8 mouse cellular contexts compared by ENCODE assay signal in genomic region chr6:115823850-115824464, GRCm38 (mm10). TPM values are rescaled to one million over a fixed set of nuclear protein-coding genes. Genes with fewer than 3 reads are reported as not detected.
DNase-seq lines count a peak whose midpoint lies in the region; ATAC-seq lines count a peak whose summit lies in the region.
"Not testable (repeated sequence)": the region's sequence is repeated elsewhere in the genome, so short reads cannot be mapped to it uniquely, and the experiment has no call there.

No protein-coding gene starts in this region.

- H3K27me3 ChIP-seq in embryonic facial prominence, embryonic 11.5 days (ENCODE audit: control insufficient read depth, insufficient read depth, low read length); heart, embryonic 12.5 days (replicated peaks); liver, embryonic 12.5 days (replicated peaks); midbrain, embryonic 14.5 days (ENCODE audit: control insufficient read depth, insufficient read depth, low read length): not testable (repeated sequence)

- 0 out of 2 replicates have a peak overlapping the region, but pooled peaks have one; percentile 1 for H3K4me3 ChIP-seq in embryonic facial prominence, embryonic 11.5 days (ENCODE audit: low read depth, low read length)
- peak overlapping the region; percentile 27 for H3K4me3 ChIP-seq in heart, embryonic 12.5 days
- H3K4me3 ChIP-seq in liver, embryonic 12.5 days = peak overlapping the region; percentile 35
- H3K4me3 ChIP-seq in midbrain, embryonic 14.5 days (replicated peaks; ENCODE audit: low read depth, low read length) = not testable (repeated sequence)

- H3K4me2 ChIP-seq in embryonic facial prominence, embryonic 11.5 days (ENCODE audit: low read depth, low read length) = not testable (repeated sequence)
- H3K4me2 ChIP-seq in heart, embryonic 12.5 days = peak overlapping the region; percentile 55
- H3K4me2 ChIP-seq in liver, embryonic 12.5 days = peak overlapping the region; percentile 63
- peak overlapping the region; percentile 32 for H3K4me2 ChIP-seq in midbrain, embryonic 14.5 days (ENCODE audit: low read length)

- H3K9ac ChIP-seq in embryonic facial prominence, embryonic 11.5 days (replicated peaks; ENCODE audit: low read length); heart, embryonic 12.5 days; midbrain, embryonic 14.5 days (replicated peaks; ENCODE audit: low read length): not testable (repeated sequence)
- H3K9ac ChIP-seq in liver, embryonic 12.5 days = peak overlapping the region; percentile 39; the same call in 1 of the 2 replicates

- H3K4me1 ChIP-seq in embryonic facial prominence, embryonic 11.5 days (ENCODE audit: control insufficient read depth, insufficient read depth, low read length); heart, embryonic 12.5 days (replicated peaks); midbrain, embryonic 14.5 days (ENCODE audit: control insufficient read depth, insufficient read depth, low read length): not testable (repeated sequence)
- H3K4me1 ChIP-seq in liver, embryonic 12.5 days = peaks cover 44% of the 10 kb centered on the region

- not testable (repeated sequence) for H3K36me3 ChIP-seq in embryonic facial prominence, embryonic 11.5 days (replicated peaks; ENCODE audit: control insufficient read depth, insufficient read depth, low read depth, low read length); heart, embryonic 12.5 days; liver, embryonic 12.5 days; midbrain, embryonic 14.5 days (ENCODE audit: control insufficient read depth, insufficient read depth, low read length)

- ATAC-seq in embryonic facial prominence, embryonic 11.5 days (replicated peaks; ENCODE audit: insufficient number of reproducible peaks, low FRiP score, low TSS enrichment, low read depth) = peak; percentile 94
- peak; percentile 94 for ATAC-seq in heart, embryonic 12.5 days (ENCODE audit: insufficient number of reproducible peaks, low FRiP score)
- peak; percentile 94 for ATAC-seq in liver, embryonic 12.5 days
- peak; percentile 48; the same call in 1 of the 2 replicates for ATAC-seq in midbrain, embryonic 14.5 days (ENCODE audit: low FRiP score, low TSS enrichment)

- not testable (repeated sequence) for H3K27ac ChIP-seq in embryonic facial prominence, embryonic 11.5 days (replicated peaks; ENCODE audit: low read depth, low read length); midbrain, embryonic 14.5 days (replicated peaks; ENCODE audit: low read depth, low read length)
- H3K27ac ChIP-seq in heart, embryonic 12.5 days (ENCODE audit: poor library complexity, severe bottlenecking) = 0 out of 2 replicates have a peak overlapping the region, but pooled peaks have one; percentile 23
- H3K27ac ChIP-seq in liver, embryonic 12.5 days = peak overlapping the region; percentile 61

- H3K9me3 ChIP-seq in embryonic facial prominence, embryonic 11.5 days (replicated peaks; ENCODE audit: control insufficient read depth, low read length); heart, embryonic 12.5 days (replicated peaks); liver, embryonic 12.5 days (replicated peaks); midbrain, embryonic 14.5 days (ENCODE audit: control insufficient read depth, low read length): not testable (repeated sequence)

- 2% methylated on average over 4 of the region's 11 CpGs for WGBS in embryonic facial prominence, embryonic 11.5 days
- WGBS in heart, embryonic 12.5 days = 3% methylated on average over 6 of the region's 11 CpGs
- 1% methylated on average over 6 of the region's 11 CpGs for WGBS in liver, embryonic 12.5 days (ENCODE audit: insufficient replicate concordance)
- WGBS in midbrain, embryonic 14.5 days = 5% methylated on average over 4 of the region's 11 CpGs

- DNase-seq in A20 (ENCODE audit: low read depth, low spot score) = peak; percentile 96
- peak; percentile 79 for DNase-seq in adrenal gland, postnatal 10 days
- DNase-seq in embryonic facial prominence, embryonic 11.5 days (ENCODE audit: low spot score) = peak; percentile 91
- DNase-seq in kidney, adult 11 months = peak; percentile 59
- peak; percentile 75 for DNase-seq in midbrain, embryonic 14.5 days
- peak; percentile 57 to 68 for DNase-seq in spleen, postnatal 14 days (ENCODE audit: low spot score in 2 of 2)

RNA-seq across cellular contexts. Expression of gene Efcab12, which starts 14.3 kb away (rescaled TPM):
- under 1 TPM; 0.57 to 1.00 TPM for total RNA-seq in adrenal gland, postnatal 10 days (2021)
- polyA plus RNA-seq in embryonic facial prominence, embryonic 11.5 days (2014; fragmentation: Nextera tagmentation; extraction: Ambion mirVana) = 0.39 and 1.5 TPM in 2 replicates
- 0.54 and 0.83 TPM in 2 replicates for polyA plus RNA-seq in heart, embryonic 12.5 days (2016; fragmentation: Nextera tagmentation; extraction: Ambion mirVana)
- 0.25 and 0.26 TPM in 2 replicates for polyA plus RNA-seq in liver, embryonic 12.5 days (2016; fragmentation: Nextera tagmentation; extraction: Ambion mirVana)
- polyA plus RNA-seq in midbrain, embryonic 14.5 days (2014; fragmentation: Nextera tagmentation; extraction: Ambion mirVana) = 2.5 and 3.2 TPM in 2 replicates

RNA-seq across cellular contexts. Expression of gene Rpl32, which starts 15.4 kb away (rescaled TPM):
- total RNA-seq in adrenal gland, postnatal 10 days (2021) = 1,000 to 10,000 TPM; 1,305 to 1,319 TPM
- polyA plus RNA-seq in embryonic facial prominence, embryonic 11.5 days (2014; fragmentation: Nextera tagmentation; extraction: Ambion mirVana) = 2,072 and 2,207 TPM in 2 replicates
- polyA plus RNA-seq in heart, embryonic 12.5 days (2016; fragmentation: Nextera tagmentation; extraction: Ambion mirVana) = 1,366 and 1,429 TPM in 2 replicates
- polyA plus RNA-seq in liver, embryonic 12.5 days (2016; fragmentation: Nextera tagmentation; extraction: Ambion mirVana) = 1,876 and 1,897 TPM in 2 replicates
- polyA plus RNA-seq in midbrain, embryonic 14.5 days (2014; fragmentation: Nextera tagmentation; extraction: Ambion mirVana) = 1,221 and 1,292 TPM in 2 replicates

RNA-seq across cellular contexts. Expression of gene Mbd4, which starts 29.2 kb away (rescaled TPM):
- total RNA-seq in adrenal gland, postnatal 10 days (2021) = 1 to 10 TPM; 3.6 to 5.2 TPM
- 22.5 and 24.8 TPM in 2 replicates for polyA plus RNA-seq in embryonic facial prominence, embryonic 11.5 days (2014; fragmentation: Nextera tagmentation; extraction: Ambion mirVana)
- 11.0 and 14.2 TPM in 2 replicates for polyA plus RNA-seq in heart, embryonic 12.5 days (2016; fragmentation: Nextera tagmentation; extraction: Ambion mirVana)
- polyA plus RNA-seq in liver, embryonic 12.5 days (2016; fragmentation: Nextera tagmentation; extraction: Ambion mirVana) = 14.5 and 16.2 TPM in 2 replicates
- polyA plus RNA-seq in midbrain, embryonic 14.5 days (2014; fragmentation: Nextera tagmentation; extraction: Ambion mirVana) = 5.3 and 10.2 TPM in 2 replicates

RNA-seq across cellular contexts. Expression of gene Ift122, which starts 29.3 kb away (rescaled TPM):
- 10 to 100 TPM; 13.4 to 16.0 TPM for total RNA-seq in adrenal gland, postnatal 10 days (2021)
- 25.1 and 27.2 TPM in 2 replicates for polyA plus RNA-seq in embryonic facial prominence, embryonic 11.5 days (2014; fragmentation: Nextera tagmentation; extraction: Ambion mirVana)
- 22.7 and 24.5 TPM in 2 replicates for polyA plus RNA-seq in heart, embryonic 12.5 days (2016; fragmentation: Nextera tagmentation; extraction: Ambion mirVana)
- polyA plus RNA-seq in liver, embryonic 12.5 days (2016; fragmentation: Nextera tagmentation; extraction: Ambion mirVana) = 4.8 and 5.3 TPM in 2 replicates
- 19.1 and 28.1 TPM in 2 replicates for polyA plus RNA-seq in midbrain, embryonic 14.5 days (2014; fragmentation: Nextera tagmentation; extraction: Ambion mirVana)

RNA-seq across cellular contexts. Expression of gene Cand2, which starts 49.6 kb away (rescaled TPM):
- 10 to 100 TPM; 10.4 to 16.1 TPM for total RNA-seq in adrenal gland, postnatal 10 days (2021)
- polyA plus RNA-seq in embryonic facial prominence, embryonic 11.5 days (2014; fragmentation: Nextera tagmentation; extraction: Ambion mirVana) = 36.2 and 39.1 TPM in 2 replicates
- polyA plus RNA-seq in heart, embryonic 12.5 days (2016; fragmentation: Nextera tagmentation; extraction: Ambion mirVana) = 71.6 and 73.7 TPM in 2 replicates
- 9.5 and 10.5 TPM in 2 replicates for polyA plus RNA-seq in liver, embryonic 12.5 days (2016; fragmentation: Nextera tagmentation; extraction: Ambion mirVana)
- polyA plus RNA-seq in midbrain, embryonic 14.5 days (2014; fragmentation: Nextera tagmentation; extraction: Ambion mirVana) = 9.0 and 12.6 TPM in 2 replicates
